In genomic region chr11:69936714-69937347, GRCm38 (mm10) we compare ENCODE assay signal across 9 mouse cellular contexts. TPM values are rescaled to one million over a fixed set of nuclear protein-coding genes. Genes with fewer than 3 reads are reported as not detected.
A peak's percentile ranks its signal among the peaks of the same experiment; 100 is the strongest.
DNase-seq lines count a peak whose midpoint lies in the region; ATAC-seq and TF ChIP-seq lines count a peak whose summit lies in the region.
"Had no signal": no experiment of that assay in that cellular context is flagged by ENCODE, and none has a peak within 500 bp of the region (broad histone marks: within the 10 kb centered on the region; RNA-seq: fewer than 3 reads in every experiment).

No protein-coding gene starts in this region.

- no peaks in the 10 kb centered on the region for H3K36me3 ChIP-seq in heart, embryonic 14.5 days (ENCODE audit: control insufficient read depth, insufficient read depth, low read length)
- H3K36me3 ChIP-seq in kidney, embryonic 15.5 days, result 0 out of 2 replicates have a peak, but pooled peaks cover 7% of the 10 kb centered on the region
- H3K36me3 ChIP-seq in midbrain, postnatal 0 days (ENCODE audit: insufficient read depth, low read length), result no peaks in the 10 kb centered on the region

- no peak for TF ChIP-seq POLR2A in cerebellum, adult 2 months (IDR thresholded peaks at IDR 0.05; ENCODE audit: borderline replicate concordance, insufficient read depth, low read length)

- 42% methylated on average over 9 of the region's 9 CpGs for WGBS in heart, embryonic 14.5 days
- WGBS in kidney, embryonic 15.5 days, result 25% methylated on average over 9 of the region's 9 CpGs
- WGBS in midbrain, postnatal 0 days, result 42% methylated on average over 9 of the region's 9 CpGs
- 18% methylated on average over 9 of the region's 9 CpGs for whole genome bisulfite sequencing in cerebellum, adult 2 months

- peaks cover 20 to 27% of the 10 kb centered on the region in 2 experiments for H3K4me1 ChIP-seq in heart, embryonic 14.5 days (ENCODE audit: control insufficient read depth in 2 of 2, insufficient read depth in 2 of 2, low read length in 2 of 2)
- peaks cover 54% of the 10 kb centered on the region for H3K4me1 ChIP-seq in kidney, embryonic 15.5 days
- no peaks in the 10 kb centered on the region for H3K4me1 ChIP-seq in midbrain, postnatal 0 days (ENCODE audit: insufficient read depth, low read length)
- H3K4me1 ChIP-seq in cerebellum, adult 2 months (ENCODE audit: control insufficient read depth, insufficient read depth, low read length), result peaks cover 4% of the 10 kb centered on the region; the same call in 1 of the 2 replicates

- H3K4me2 ChIP-seq in heart, embryonic 14.5 days (ENCODE audit: low read length), result peak overlapping the region; percentile 99
- H3K4me2 ChIP-seq in kidney, embryonic 15.5 days, result peak overlapping the region; percentile 100
- H3K4me2 ChIP-seq in midbrain, postnatal 0 days (ENCODE audit: low read depth, low read length, poor library complexity, severe bottlenecking), result peak overlapping the region; percentile 99

- peak overlapping the region; percentile 48 to 57 for H3K4me3 ChIP-seq in heart, embryonic 14.5 days (ENCODE audit: control insufficient read depth in 1 of 2, insufficient read depth in 1 of 2, low read depth in 1 of 2, low read length in 2 of 2)
- H3K4me3 ChIP-seq in kidney, embryonic 15.5 days (replicated peaks), result peak overlapping the region; percentile 57
- peak overlapping the region; percentile 54 for H3K4me3 ChIP-seq in midbrain, postnatal 0 days (ENCODE audit: low read depth, low read length)
- no peak overlapping the region for H3K4me3 ChIP-seq in cerebellum, adult 2 months (replicated peaks; ENCODE audit: insufficient read depth, low read depth, low read length)

- no peak for TF ChIP-seq CTCF in midbrain, postnatal 0 days (IDR thresholded peaks at IDR 0.05)
- no peak for TF ChIP-seq CTCF in cerebellum, adult 2 months (IDR thresholded peaks at IDR 0.05; ENCODE audit: borderline replicate concordance, insufficient read depth, low read depth, low read length)

- ATAC-seq in heart, embryonic 14.5 days (ENCODE audit: insufficient number of reproducible peaks, insufficient read depth, low FRiP score, low read depth), result no peak
- no peak for ATAC-seq in kidney, embryonic 15.5 days (replicated peaks; ENCODE audit: low FRiP score)
- no peak for ATAC-seq in midbrain, postnatal 0 days (ENCODE audit: low FRiP score)

- DNase-seq in gastrocnemius, postnatal 25 days, result peak; percentile 29
- DNase-seq in gastrocnemius, postnatal 10 days, result no peak
- no peak for DNase-seq in midbrain, postnatal 0 days (ENCODE audit: low spot score)
- no peak for DNase-seq in urinary bladder, postnatal 25 days (ENCODE audit: low spot score)
- DNase-seq in natural killer cell, adult 2 months (ENCODE audit: low spot score in 2 of 2), result no peak
- no peak for DNase-seq in cerebellum, adult 2 months

- H3K9me3 ChIP-seq in heart, embryonic 14.5 days (ENCODE audit: control insufficient read depth, low read length), result no peaks in the 10 kb centered on the region
- no peaks in the 10 kb centered on the region for H3K9me3 ChIP-seq in kidney, embryonic 15.5 days (replicated peaks)
- H3K9me3 ChIP-seq in midbrain, postnatal 0 days (ENCODE audit: low read length), result no peaks in the 10 kb centered on the region

- peaks cover 23% of the 10 kb centered on the region; the same call in 1 of the 2 replicates for H3K27me3 ChIP-seq in heart, embryonic 14.5 days (ENCODE audit: control insufficient read depth, insufficient read depth, low read length)
- peaks cover 34% of the 10 kb centered on the region for H3K27me3 ChIP-seq in kidney, embryonic 15.5 days
- H3K27me3 ChIP-seq in midbrain, postnatal 0 days (ENCODE audit: insufficient read depth, low read length), result peaks cover 3% of the 10 kb centered on the region; the same call in 1 of the 2 replicates
- no peaks in the 10 kb centered on the region for H3K27me3 ChIP-seq in cerebellum, adult 2 months (ENCODE audit: control insufficient read depth, insufficient read depth, low read length)

- H3K27ac ChIP-seq in heart, embryonic 14.5 days (replicated peaks in 1 of 2; ENCODE audit: control insufficient read depth in 1 of 2, insufficient read depth in 1 of 2, low read depth in 2 of 2, low read length in 2 of 2), result peak overlapping the region in 1 of 2 experiments; percentile 59; a peak in 2 of 4 replicates
- H3K27ac ChIP-seq in kidney, embryonic 15.5 days, result peak overlapping the region; percentile 11; the same call in 1 of the 2 replicates
- H3K27ac ChIP-seq in midbrain, postnatal 0 days (ENCODE audit: low read depth, low read length), result no peak overlapping the region
- no peak overlapping the region for H3K27ac ChIP-seq in cerebellum, adult 2 months (ENCODE audit: insufficient read depth, low read length)

- peak overlapping the region; percentile 77 for H3K9ac ChIP-seq in heart, embryonic 14.5 days (ENCODE audit: low read length)
- H3K9ac ChIP-seq in kidney, embryonic 15.5 days, result no peak overlapping the region
- H3K9ac ChIP-seq in midbrain, postnatal 0 days (replicated peaks; ENCODE audit: low read length, poor library complexity, severe bottlenecking), result no peak overlapping the region

RNA-seq across cellular contexts. Expression of gene Ybx2, which starts 1.2 kb away (rescaled TPM):
- total RNA-seq in gastrocnemius, postnatal 25 days (2021), result 10 to 100 TPM; 10.4 to 10.9 TPM
- total RNA-seq in gastrocnemius, postnatal 10 days (2021), result 1 to 10 TPM; 2.7 to 4.1 TPM
- 6.6 and 7.3 TPM in 2 replicates for polyA plus RNA-seq in heart, embryonic 14.5 days (2014; fragmentation: Nextera tagmentation; extraction: Ambion mirVana)
- 6.3 and 7.5 TPM in 2 replicates for polyA plus RNA-seq in kidney, embryonic 15.5 days (2015; fragmentation: Nextera tagmentation; extraction: Ambion mirVana)
- 5.0 and 8.4 TPM in 2 replicates for total RNA-seq in midbrain, postnatal 0 days (2014; rRNA removed)
- 3.4 and 4.2 TPM in 2 replicates for polyA plus RNA-seq in midbrain, postnatal 0 days (2015; fragmentation: Nextera tagmentation; extraction: Ambion mirVana)
- polyA plus RNA-seq in cerebellum, adult 2 months (2012; rRNA removed), result 16.5 and 16.8 TPM in 2 replicates
- total RNA-seq: liver, adult 2 months had no signal
- polyA plus RNA-seq: liver, adult 2 months had no signal

RNA-seq across cellular contexts. Expression of gene Slc2a4, which starts 11.2 kb away (rescaled TPM):
- 100 to 1,000 TPM; 306 to 340 TPM for total RNA-seq in gastrocnemius, postnatal 25 days (2021)
- 100 to 1,000 TPM; 128 to 165 TPM for total RNA-seq in gastrocnemius, postnatal 10 days (2021)
- 27.6 and 28.5 TPM in 2 replicates for polyA plus RNA-seq in heart, embryonic 14.5 days (2014; fragmentation: Nextera tagmentation; extraction: Ambion mirVana)
- 17.3 and 22.1 TPM in 2 replicates for polyA plus RNA-seq in kidney, embryonic 15.5 days (2015; fragmentation: Nextera tagmentation; extraction: Ambion mirVana)
- 8.8 and 9.0 TPM in 2 replicates for total RNA-seq in midbrain, postnatal 0 days (2014; rRNA removed)
- 3.4 and 4.0 TPM in 2 replicates for polyA plus RNA-seq in midbrain, postnatal 0 days (2015; fragmentation: Nextera tagmentation; extraction: Ambion mirVana)
- 5.9 and 7.2 TPM in 2 replicates for polyA plus RNA-seq in cerebellum, adult 2 months (2012; rRNA removed)

RNA-seq across cellular contexts. Expression of gene Eif5a, which starts 15.1 kb away (rescaled TPM):
- 100 to 1,000 TPM; 417 to 422 TPM for total RNA-seq in gastrocnemius, postnatal 25 days (2021)
- total RNA-seq in gastrocnemius, postnatal 10 days (2021), result 100 to 1,000 TPM; 600 to 663 TPM
- polyA plus RNA-seq in heart, embryonic 14.5 days (2014; fragmentation: Nextera tagmentation; extraction: Ambion mirVana), result 1,047 and 1,081 TPM in 2 replicates
- polyA plus RNA-seq in kidney, embryonic 15.5 days (2015; fragmentation: Nextera tagmentation; extraction: Ambion mirVana), result 1,729 and 1,795 TPM in 2 replicates
- total RNA-seq in midbrain, postnatal 0 days (2014; rRNA removed), result 452 and 486 TPM in 2 replicates
- 1,054 and 1,096 TPM in 2 replicates for polyA plus RNA-seq in midbrain, postnatal 0 days (2015; fragmentation: Nextera tagmentation; extraction: Ambion mirVana)
- polyA plus RNA-seq in cerebellum, adult 2 months (2012; rRNA removed), result 514 and 533 TPM in 2 replicates

RNA-seq across cellular contexts. Expression of gene Gps2, which starts 23.1 kb away (rescaled TPM):
- total RNA-seq in gastrocnemius, postnatal 25 days (2021), result 10 to 100 TPM; 34.6 to 35.2 TPM
- total RNA-seq in gastrocnemius, postnatal 10 days (2021), result 10 to 100 TPM; 29.0 to 31.3 TPM
- polyA plus RNA-seq in heart, embryonic 14.5 days (2014; fragmentation: Nextera tagmentation; extraction: Ambion mirVana), result 45.2 and 46.8 TPM in 2 replicates
- 77.8 and 86.2 TPM in 2 replicates for polyA plus RNA-seq in kidney, embryonic 15.5 days (2015; fragmentation: Nextera tagmentation; extraction: Ambion mirVana)
- total RNA-seq in midbrain, postnatal 0 days (2014; rRNA removed), result 45.8 and 47.6 TPM in 2 replicates
- 60.3 and 64.3 TPM in 2 replicates for polyA plus RNA-seq in midbrain, postnatal 0 days (2015; fragmentation: Nextera tagmentation; extraction: Ambion mirVana)
- 78.9 and 87.5 TPM in 2 replicates for polyA plus RNA-seq in cerebellum, adult 2 months (2012; rRNA removed)

RNA-seq across cellular contexts. Expression of gene Cldn7, which starts 27.7 kb away (rescaled TPM):
- under 1 TPM in 1 of 2 experiments, not detected in 1; 0.91 TPM for total RNA-seq in gastrocnemius, postnatal 25 days (2021)
- under 1 TPM in 1 of 2 experiments, not detected in 1; 0.38 TPM for total RNA-seq in gastrocnemius, postnatal 10 days (2021)
- 1.2 and 2.4 TPM in 2 replicates for polyA plus RNA-seq in heart, embryonic 14.5 days (2014; fragmentation: Nextera tagmentation; extraction: Ambion mirVana)
- polyA plus RNA-seq in kidney, embryonic 15.5 days (2015; fragmentation: Nextera tagmentation; extraction: Ambion mirVana), result 173 and 178 TPM in 2 replicates
- not detected in 2 replicates for total RNA-seq in midbrain, postnatal 0 days (2014; rRNA removed)
- polyA plus RNA-seq in midbrain, postnatal 0 days (2015; fragmentation: Nextera tagmentation; extraction: Ambion mirVana), result 0.57 TPM in 1 of 2 replicates, not detected in the other
- polyA plus RNA-seq in cerebellum, adult 2 months (2012; rRNA removed), result 0.33 TPM in 1 of 2 replicates, not detected in the other
